Mouse (Mus musculus) hindbrain, embryonic 13.5 days (tissue): ENCODE data around the gene Cdc73. TPM values are rescaled to one million over a fixed set of nuclear protein-coding genes. Genes with fewer than 3 reads are reported as not detected.

Experiments used
- ATAC-seq: fragments of 200-750 bp; cut with Nextera tagmentation; 2 replicates; pipeline ENCODE4 v1.8.0; 2017; ENCODE audit warnings: moderate TSS enrichment; ENCODE audit not compliant: low FRiP score
- H3K27ac ChIP-seq: fragments of 300-500 bp; sonication (generic); 2 replicates; pipeline ENCODE4 v1.5.1; 2015; ENCODE audit warnings: inconsistent platforms, mild to moderate bottlenecking, moderate library complexity
- H3K27me3 ChIP-seq: fragments of 300-500 bp; sonication (generic); 2 replicates; pipeline ENCODE4 v1.6.1; 2015; ENCODE audit warnings: mild to moderate bottlenecking, inconsistent platforms
- H3K36me3 ChIP-seq: fragments of 300-500 bp; sonication (generic); 2 replicates; pipeline ENCODE4 v1.6.1; 2015; ENCODE audit warnings: mild to moderate bottlenecking, inconsistent platforms
- H3K4me1 ChIP-seq: fragments of 300-500 bp; sonication (generic); replicated peaks from 2 replicates; pipeline ENCODE4 v1.6.1; 2015; ENCODE audit warnings: inconsistent platforms
- H3K4me2 ChIP-seq: fragments of 300-500 bp; sonication (generic); 2 replicates; pipeline ENCODE4 v1.6.1; 2015; ENCODE audit warnings: inconsistent platforms, mild to moderate bottlenecking, moderate library complexity
- H3K4me3 ChIP-seq: fragments of 300-500 bp; sonication (generic); 2 replicates; pipeline ENCODE4 v1.5.1; 2015; ENCODE audit warnings: mild to moderate bottlenecking, inconsistent platforms
- H3K9ac ChIP-seq: fragments of 300-500 bp; sonication (generic); 2 replicates; pipeline ENCODE4 v1.6.1; 2015; ENCODE audit warnings: mild to moderate bottlenecking, inconsistent platforms
- H3K9me3 ChIP-seq: fragments of 300-500 bp; sonication (generic); 2 replicates; pipeline ENCODE4 v1.6.1; 2016; ENCODE audit warnings: inconsistent platforms
- WGBS: fragments of 180-500 bp; shearing (Covaris S2); methylation state at CpG from one replicate; pipeline ENCODE4 v1.1.7; 2015; 5-methylcytosine and 5-hydroxymethylcytosine counted together
- polyA plus RNA-seq: library from polyadenylated mRNA; unstranded; fragments of >200 nt; fragmentation: Nextera tagmentation; extraction: Ambion mirVana; gene quantifications from 2 replicates; pipeline ENCODE4 v1.2.1, GENCODE M21; 2015

The Cdc73 gene
- polyA plus RNA-seq, 1 experiment from 2014 or later: 25.6 TPM

DNA sequence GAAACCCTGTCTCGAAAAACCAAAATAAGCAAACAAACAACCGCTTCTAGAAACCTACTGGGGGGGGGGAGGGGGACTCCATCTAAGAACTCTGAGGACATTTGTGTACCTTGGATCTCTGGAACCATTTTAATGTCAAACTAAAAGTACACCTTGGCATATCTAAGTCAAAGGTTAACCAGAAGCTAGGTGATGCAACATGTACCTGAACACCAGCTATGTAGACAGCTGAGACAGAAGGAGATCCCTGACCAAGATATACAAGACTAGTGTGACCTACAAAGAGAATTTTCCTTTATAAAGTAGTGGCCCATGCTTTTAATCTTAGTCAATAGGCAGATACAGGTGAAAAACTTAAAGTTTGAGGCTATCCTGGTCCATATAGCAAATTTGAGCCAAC, 39.5 kb downstream of the Cdc73 start:
- 100% methylated on average over 2 of the region's 2 CpGs for WGBS
- Histone ChIP-seq H3K36me3 (peaks cover 27% of the 10 kb centered on the region), H3K9ac (no peak overlapping the region), H3K27me3 (no peaks in the 10 kb centered on the region), H3K4me1 (no peaks in the 10 kb centered on the region), H3K4me2 (no peak overlapping the region), H3K9me3 (no peaks in the 10 kb centered on the region), H3K27ac (no peak overlapping the region), H3K4me3 (no peak overlapping the region)
- no peak for ATAC-seq

DNA sequence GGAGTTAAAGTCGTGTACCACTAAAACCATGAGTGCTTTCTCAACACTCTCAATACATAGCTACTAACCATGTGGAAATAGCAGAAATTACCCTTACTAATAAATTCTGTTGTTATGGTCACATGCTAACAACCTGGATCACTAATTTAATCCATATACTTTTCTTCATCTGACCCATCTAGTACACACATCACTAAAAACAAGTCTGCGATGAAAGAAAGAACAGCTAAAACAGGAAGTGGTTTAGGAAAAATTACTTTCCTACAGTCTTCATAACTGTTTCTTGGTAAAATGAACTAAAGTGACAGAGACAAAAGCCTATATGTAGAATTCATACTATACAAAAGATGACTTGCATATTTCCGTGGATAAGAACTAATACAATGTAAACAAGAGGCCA, 49.0 kb downstream of the Cdc73 start:
- Histone ChIP-seq H3K9ac (no peak overlapping the region), H3K9me3 (no peaks in the 10 kb centered on the region), H3K27me3 (no peaks in the 10 kb centered on the region), H3K36me3 (peaks cover 9% of the 10 kb centered on the region; the same call in 1 of the 2 replicates), H3K27ac (no peak overlapping the region), H3K4me3 (no peak overlapping the region), H3K4me1 (no peaks in the 10 kb centered on the region), H3K4me2 (no peak overlapping the region)
- no peak for ATAC-seq
- WGBS: 95% methylated on average over 3 of the region's 3 CpGs

DNA sequence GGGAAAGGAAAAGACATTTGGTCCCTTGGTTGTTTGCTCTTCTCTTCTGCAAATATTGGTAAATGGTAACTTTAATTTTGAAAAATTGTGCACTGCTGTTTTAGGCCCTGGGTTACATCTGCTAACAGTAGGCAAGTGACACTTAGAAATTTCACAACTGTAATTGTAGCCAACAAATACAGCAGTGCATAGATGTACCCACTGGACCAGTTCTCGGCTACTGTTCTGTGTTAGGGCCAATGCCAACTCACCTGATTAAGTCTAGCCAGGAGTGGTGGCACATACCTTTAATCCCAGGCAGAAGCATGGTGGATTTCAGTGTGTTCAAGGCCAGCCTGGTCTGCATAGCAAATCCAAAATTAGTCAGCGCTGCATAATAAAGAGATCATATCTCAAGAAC, 52.4 kb downstream of the Cdc73 start:
- Histone ChIP-seq H3K36me3 (peaks cover 11% of the 10 kb centered on the region; the same call in 1 of the 2 replicates), H3K9ac (no peak overlapping the region), H3K4me3 (no peak overlapping the region), H3K4me2 (no peak overlapping the region), H3K27me3 (no peaks in the 10 kb centered on the region), H3K4me1 (peaks cover 14% of the 10 kb centered on the region), H3K9me3 (no peaks in the 10 kb centered on the region), H3K27ac (no peak overlapping the region)
- WGBS: 96% methylated on average over 2 of the region's 2 CpGs
- ATAC-seq: no peak

DNA sequence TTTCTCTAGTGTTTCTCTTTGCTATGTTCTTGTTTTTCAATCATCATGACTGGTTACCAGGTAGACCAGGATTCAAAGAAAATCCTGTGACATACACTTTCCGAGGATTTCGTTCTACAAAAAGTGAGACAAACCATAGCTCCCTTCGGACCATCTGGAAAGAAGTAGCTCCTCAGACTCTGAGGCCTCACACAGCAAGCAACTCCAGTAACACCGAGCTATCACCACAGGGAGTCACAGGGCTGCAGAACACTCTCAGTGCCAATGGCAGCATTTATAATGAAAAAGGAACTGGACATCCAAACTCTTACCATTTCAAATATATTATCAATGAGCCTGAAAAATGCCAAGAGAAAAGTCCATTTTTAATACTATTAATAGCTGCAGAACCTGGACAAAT, 56.5 kb downstream of the Cdc73 start:
- ATAC-seq: no peak
- peaks cover 15% of the 10 kb centered on the region for H3K4me1 ChIP-seq
- H3K36me3 ChIP-seq: peaks cover 7% of the 10 kb centered on the region; the same call in 1 of the 2 replicates
- no peak overlapping the region for H3K9ac ChIP-seq
- peak overlapping the region; percentile 42; the same call in 1 of the 2 replicates for H3K4me2 ChIP-seq
- H3K27ac ChIP-seq: 0 out of 2 replicates have a peak overlapping the region, but pooled peaks have one; percentile 23
- 78% methylated on average over 4 of the region's 4 CpGs for WGBS
- no peaks in the 10 kb centered on the region for H3K27me3 ChIP-seq
- no peak overlapping the region for H3K4me3 ChIP-seq
- H3K9me3 ChIP-seq: no peaks in the 10 kb centered on the region

DNA sequence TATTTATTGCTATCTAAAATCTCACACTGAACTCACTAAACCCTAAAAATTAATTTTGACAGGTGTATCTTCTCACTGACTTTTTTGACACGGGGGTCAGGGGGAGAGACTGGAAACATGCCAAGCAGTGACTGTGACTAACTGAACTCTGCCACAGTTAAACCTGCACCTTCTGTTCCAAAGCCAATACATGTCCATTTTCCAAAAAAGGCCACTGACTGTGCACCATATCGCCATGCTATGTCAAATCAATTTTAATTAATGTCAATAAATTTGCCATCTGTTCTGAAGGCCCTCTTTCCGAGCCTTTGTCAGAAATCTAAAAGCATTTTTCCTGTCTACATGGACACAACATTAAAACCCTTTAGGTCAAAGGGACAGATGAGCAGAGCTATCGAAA, 57.3 kb downstream of the Cdc73 start:
- Histone ChIP-seq H3K4me3 (peak overlapping the region; percentile 26), H3K9ac (0 out of 2 replicates have a peak overlapping the region, but pooled peaks have one; percentile 39)
- ATAC-seq: no peak

DNA sequence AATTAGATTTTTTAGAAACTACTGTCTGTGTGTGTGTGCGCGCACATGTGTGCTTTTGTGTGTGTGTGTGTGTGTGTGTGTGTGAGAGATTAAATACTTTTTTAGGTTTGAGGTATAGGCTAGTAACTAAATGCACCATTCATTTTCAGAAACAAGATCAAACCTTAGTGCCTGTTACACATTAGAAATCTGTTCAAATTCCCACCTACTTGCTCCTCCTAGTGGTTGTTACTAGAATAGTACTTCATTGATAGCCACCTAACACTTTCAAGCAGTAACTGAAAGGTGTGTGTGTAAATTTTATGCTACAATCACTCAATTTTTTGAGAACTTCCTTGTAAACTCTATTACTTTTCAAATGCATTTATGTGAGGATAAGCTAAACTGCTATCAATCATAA, 58.5 kb downstream of the Cdc73 start:
- H3K4me3 ChIP-seq: peak overlapping the region; percentile 28
- no peaks in the 10 kb centered on the region for H3K9me3 ChIP-seq
- H3K4me2 ChIP-seq: peak overlapping the region; percentile 43
- H3K4me1 ChIP-seq: peaks cover 15% of the 10 kb centered on the region
- WGBS: 97% methylated on average over 2 of the region's 2 CpGs
- no peak overlapping the region for H3K9ac ChIP-seq
- no peaks in the 10 kb centered on the region for H3K27me3 ChIP-seq
- H3K36me3 ChIP-seq: peaks cover 3% of the 10 kb centered on the region; the same call in 1 of the 2 replicates
- no peak overlapping the region for H3K27ac ChIP-seq
- ATAC-seq: 0 out of 2 replicates have a peak, but pooled peaks have one; percentile 9

More for the DNA sequence above, 57.3 kb downstream of the Cdc73 start:
- Histone ChIP-seq H3K4me2 (peak overlapping the region; percentile 42), H3K9me3 (no peaks in the 10 kb centered on the region), H3K36me3 (peaks cover 4% of the 10 kb centered on the region; the same call in 1 of the 2 replicates), H3K4me1 (peaks cover 15% of the 10 kb centered on the region), H3K27ac (no peak overlapping the region), H3K27me3 (no peaks in the 10 kb centered on the region)
- 41% methylated on average over 4 of the region's 4 CpGs for WGBS

DNA sequence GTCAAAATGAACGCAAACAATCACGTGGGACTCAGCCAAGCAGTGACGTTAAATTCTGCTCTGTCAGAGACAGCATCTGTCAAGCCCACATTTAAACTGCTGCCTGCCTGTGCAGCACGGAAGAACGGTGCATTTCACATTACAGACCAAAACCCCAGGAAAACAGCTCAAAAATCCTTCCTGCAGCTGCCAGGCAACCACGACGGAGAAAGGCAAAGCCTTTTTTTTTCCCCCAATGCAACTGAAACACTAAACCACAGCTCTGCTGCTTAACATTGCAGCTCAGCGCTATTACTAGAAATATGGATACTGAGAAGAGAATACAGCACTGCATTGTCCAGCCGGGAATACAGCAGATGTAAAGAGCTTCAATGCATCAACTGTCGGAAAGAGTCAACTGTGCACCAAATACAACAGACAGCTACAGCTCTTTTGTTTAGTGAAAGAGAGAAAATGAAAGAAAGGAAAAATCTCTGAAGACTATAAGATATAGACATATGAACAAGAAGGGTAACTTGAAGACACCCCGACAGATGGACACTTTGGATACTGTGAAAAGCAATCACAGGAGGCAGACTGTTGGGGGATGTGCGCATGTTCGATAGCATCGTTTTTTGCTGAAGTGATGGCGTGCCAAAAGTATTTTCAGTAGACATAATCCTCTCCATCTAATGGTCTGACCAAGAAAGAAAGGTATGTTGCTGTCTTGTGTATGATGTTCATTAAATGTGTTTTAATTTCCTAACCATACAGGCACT, 61.9 kb downstream of the Cdc73 start, which contains the start of gene B3galt2:
Gene B3galt2, plus strand, starts transcription at position 15 of the 758 bp plus-strand sequence.
- H3K27me3 ChIP-seq: no peaks in the 10 kb centered on the region
- no peaks in the 10 kb centered on the region for H3K9me3 ChIP-seq
- WGBS: 21% methylated on average over 15 of the region's 15 CpGs
- peak within 1 kb of the TSS; percentile 51 for H3K4me3 ChIP-seq
- H3K27ac ChIP-seq: peak within 1 kb of the TSS; percentile 96
- H3K36me3 ChIP-seq: no peaks in the 10 kb centered on the region; the same call in 1 of the 2 replicates
- peak within 1 kb of the TSS; percentile 55 for H3K4me2 ChIP-seq
- H3K4me1 ChIP-seq: peaks cover 4% of the 10 kb centered on the region
- H3K9ac ChIP-seq: peak within 1 kb of the TSS; percentile 80
- ATAC-seq: peak; percentile 93

DNA sequence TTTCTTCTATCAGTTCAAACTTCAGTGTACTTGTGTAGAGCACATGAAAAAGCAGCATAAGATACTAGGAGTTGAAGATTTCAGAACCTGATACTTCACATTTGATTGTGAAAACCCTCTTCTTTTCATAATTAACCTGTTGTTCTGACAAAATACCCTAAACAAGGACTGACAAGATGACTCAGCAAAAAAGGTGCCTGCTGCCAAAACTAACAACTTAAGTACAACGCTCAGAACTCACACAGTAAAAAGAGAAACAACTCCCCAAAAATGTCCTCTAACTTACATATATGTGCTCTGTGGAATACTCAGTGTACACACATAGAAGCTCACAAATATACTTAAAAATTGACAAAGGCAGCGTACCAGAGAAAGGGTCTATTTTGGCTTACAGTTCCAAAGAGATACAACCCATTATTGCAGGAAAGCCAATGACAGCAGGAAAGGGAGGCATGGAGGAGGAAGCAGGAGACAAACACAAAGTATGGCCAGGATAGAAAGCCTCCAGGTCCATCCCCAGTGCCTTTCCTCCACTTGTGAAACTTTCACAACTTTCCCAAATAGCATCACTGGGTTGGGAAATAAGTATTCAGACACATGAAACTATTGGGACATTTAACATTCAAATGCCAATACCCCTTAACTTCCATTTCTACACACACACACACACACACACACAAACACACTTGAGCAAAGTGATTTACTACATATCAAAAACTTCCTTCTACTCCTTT, 69.7 kb downstream of the Cdc73 start:
- Histone ChIP-seq H3K9me3 (no peaks in the 10 kb centered on the region), H3K27ac (no peak overlapping the region), H3K27me3 (no peaks in the 10 kb centered on the region), H3K36me3 (no peaks in the 10 kb centered on the region), H3K9ac (no peak overlapping the region), H3K4me1 (no peaks in the 10 kb centered on the region), H3K4me3 (no peak overlapping the region), H3K4me2 (no peak overlapping the region)
- no peak for ATAC-seq
- WGBS: 88% methylated on average over 2 of the region's 2 CpGs

DNA sequence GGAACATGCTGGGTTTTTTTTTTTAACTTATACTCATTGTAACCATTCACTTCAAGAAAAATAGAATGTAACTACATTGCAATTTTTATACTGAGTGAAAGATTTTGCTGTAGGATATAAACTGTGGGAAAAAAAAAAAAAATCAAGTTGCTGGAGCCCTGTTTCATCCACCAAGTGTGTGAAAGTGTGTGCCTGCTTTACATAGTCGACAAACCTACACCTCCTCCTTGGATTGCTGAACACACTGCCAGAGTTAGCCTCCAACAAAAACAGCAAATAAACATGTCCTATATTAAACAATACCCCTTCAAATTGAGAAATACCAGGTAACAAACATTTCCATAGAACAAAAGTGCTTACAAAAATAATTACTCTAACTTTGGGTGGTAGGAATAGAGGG, 70.3 kb downstream of the Cdc73 start:
- no peak for ATAC-seq
- H3K27me3 ChIP-seq: no peaks in the 10 kb centered on the region
- H3K4me1 ChIP-seq: no peaks in the 10 kb centered on the region
- no peak overlapping the region for H3K4me2 ChIP-seq
- H3K36me3 ChIP-seq: no peaks in the 10 kb centered on the region
- H3K9me3 ChIP-seq: no peaks in the 10 kb centered on the region
- WGBS: 75% methylated on average over 1 of the region's 1 CpGs
- H3K9ac ChIP-seq: no peak overlapping the region
- no peak overlapping the region for H3K4me3 ChIP-seq
- no peak overlapping the region for H3K27ac ChIP-seq

DNA sequence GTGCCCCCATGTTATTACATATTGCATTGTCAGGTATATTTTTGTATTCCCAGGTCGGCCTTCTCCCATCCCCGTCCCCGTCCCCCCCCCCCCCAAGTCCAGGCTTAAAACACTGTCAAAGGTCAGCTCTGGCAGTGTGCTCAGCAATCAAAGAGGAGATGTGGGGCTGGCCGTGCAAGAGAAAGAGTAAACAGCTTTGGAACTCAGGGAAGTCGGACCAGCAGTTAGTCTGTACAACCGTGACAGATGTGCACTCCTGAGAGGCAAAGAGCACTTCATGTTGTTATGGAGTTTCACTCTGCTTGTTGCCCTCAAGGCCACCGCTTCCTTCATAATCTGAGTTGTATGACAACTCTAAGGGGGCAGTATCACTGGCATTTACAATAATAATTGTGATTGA, 71.4 kb downstream of the Cdc73 start:
- Histone ChIP-seq H3K9ac (no peak overlapping the region), H3K4me2 (no peak overlapping the region), H3K27ac (no peak overlapping the region), H3K4me1 (no peaks in the 10 kb centered on the region), H3K27me3 (no peaks in the 10 kb centered on the region), H3K4me3 (no peak overlapping the region), H3K36me3 (peaks cover 4% of the 10 kb centered on the region), H3K9me3 (no peaks in the 10 kb centered on the region)
- no peak for ATAC-seq
- 70% methylated on average over 7 of the region's 7 CpGs for WGBS

DNA sequence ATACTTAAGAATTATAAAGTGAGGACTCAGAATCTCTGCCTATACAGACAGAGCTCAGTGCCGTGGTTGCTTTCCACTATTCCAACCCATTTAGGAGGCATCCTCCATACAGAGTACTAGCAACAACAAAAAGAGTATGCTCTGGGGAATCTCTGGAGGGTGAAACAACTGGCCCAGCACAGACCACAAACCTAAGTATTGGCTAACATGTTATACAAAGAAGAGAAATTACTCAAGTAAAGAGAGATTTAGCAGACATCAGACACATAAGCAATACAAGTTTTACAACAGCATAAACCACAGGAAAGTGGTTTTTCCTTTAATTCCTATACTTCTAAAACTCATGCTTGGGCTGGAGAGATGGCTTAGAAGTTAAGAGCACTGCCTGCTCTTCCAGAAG, 80.1 kb downstream of the Cdc73 start:
- Histone ChIP-seq H3K27ac (no peak overlapping the region), H3K4me2 (no peak overlapping the region), H3K4me1 (no peaks in the 10 kb centered on the region), H3K9me3 (no peaks in the 10 kb centered on the region), H3K9ac (no peak overlapping the region), H3K4me3 (no peak overlapping the region), H3K36me3 (peaks cover 18% of the 10 kb centered on the region), H3K27me3 (no peaks in the 10 kb centered on the region)
- ATAC-seq: no peak
- WGBS: 88% methylated on average over 1 of the region's 1 CpGs

DNA sequence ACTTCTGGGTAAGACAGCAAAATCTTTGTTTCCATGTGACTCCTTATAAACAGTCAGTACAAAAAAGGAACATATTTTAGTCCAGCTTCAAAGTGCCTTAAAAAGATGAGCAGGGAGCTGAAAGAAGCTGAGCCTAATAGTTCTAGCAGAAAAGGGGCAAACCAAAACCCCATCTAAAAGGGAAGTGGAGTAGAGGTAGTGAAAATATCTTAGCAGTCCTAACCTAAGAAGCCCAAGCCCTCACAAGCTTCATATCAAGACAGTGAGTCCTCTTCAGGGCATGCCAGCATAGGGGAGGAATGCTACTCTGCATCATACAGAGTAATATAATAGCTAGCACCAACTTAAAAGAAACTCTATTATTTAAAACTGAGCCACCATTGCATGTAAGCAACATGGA, 80.8 kb downstream of the Cdc73 start:
- H3K4me1 ChIP-seq: no peaks in the 10 kb centered on the region
- H3K27me3 ChIP-seq: no peaks in the 10 kb centered on the region
- H3K36me3 ChIP-seq: peaks cover 21% of the 10 kb centered on the region
- H3K4me2 ChIP-seq: no peak overlapping the region
- H3K9me3 ChIP-seq: no peaks in the 10 kb centered on the region
- no peak overlapping the region for H3K9ac ChIP-seq
- no peak overlapping the region for H3K4me3 ChIP-seq
- H3K27ac ChIP-seq: no peak overlapping the region
- ATAC-seq: no peak
